Mouse (Mus musculus): ENCODE measurements at regions not wholly inside any gene's neighbourhood (a gene's known extent, or its start where the extent isn't known, plus 50 kb on each side); places are given as distances from the start of the nearest gene placed in this dataset.

DNA sequence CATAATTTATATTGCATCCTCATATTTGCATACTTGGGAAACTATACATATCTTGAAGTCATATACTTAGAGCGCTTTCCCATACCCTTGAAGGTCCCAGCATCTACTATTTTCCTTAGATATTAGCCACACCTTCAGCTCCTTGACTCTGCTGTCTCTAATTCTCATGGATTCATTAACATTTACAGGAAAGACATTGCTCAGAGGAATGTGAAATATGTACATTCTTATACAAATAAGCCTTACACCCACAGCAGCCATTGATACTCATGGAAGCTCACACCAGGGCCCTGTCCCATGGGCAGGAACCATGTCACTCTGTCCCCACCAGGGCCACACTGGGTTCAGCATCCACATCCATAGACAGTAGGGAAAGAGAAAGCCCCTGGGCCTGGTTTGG lies 122.1 kb downstream of the Trim42 start:
- no peak for TF ChIP-seq CTCF (IDR thresholded peaks at IDR 0.05; ENCODE audit: low read depth)
- TF ChIP-seq EP300 (IDR thresholded peaks at IDR 0.05; ENCODE audit: low read depth): no peak
